Mouse (Mus musculus): ENCODE measurements around the gene Wwc1.

Wwc1 gene

DNA sequence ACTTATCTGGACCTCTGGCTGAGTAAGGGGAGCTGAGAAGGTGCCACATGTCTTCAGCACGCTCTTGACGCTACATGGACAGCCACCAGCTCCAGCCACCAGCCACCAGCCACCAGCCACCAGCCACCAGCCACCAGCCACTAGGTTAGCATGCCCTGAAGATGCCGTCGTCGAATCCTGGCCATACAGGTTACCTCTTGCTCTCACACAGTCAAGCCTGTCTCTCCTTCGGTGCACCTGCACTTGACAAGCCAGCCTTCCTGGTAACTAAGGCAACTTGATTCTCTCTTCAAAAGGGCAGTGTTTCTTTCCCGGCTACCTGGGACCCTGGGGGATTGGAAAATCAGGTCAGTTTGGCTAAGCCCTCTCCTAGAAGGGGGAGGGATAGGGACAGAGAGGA is 7.2 kb downstream of the Wwc1 start:
- DNase-seq (ENCODE audit: low spot score in 2 of 2), result no peak

DNA sequence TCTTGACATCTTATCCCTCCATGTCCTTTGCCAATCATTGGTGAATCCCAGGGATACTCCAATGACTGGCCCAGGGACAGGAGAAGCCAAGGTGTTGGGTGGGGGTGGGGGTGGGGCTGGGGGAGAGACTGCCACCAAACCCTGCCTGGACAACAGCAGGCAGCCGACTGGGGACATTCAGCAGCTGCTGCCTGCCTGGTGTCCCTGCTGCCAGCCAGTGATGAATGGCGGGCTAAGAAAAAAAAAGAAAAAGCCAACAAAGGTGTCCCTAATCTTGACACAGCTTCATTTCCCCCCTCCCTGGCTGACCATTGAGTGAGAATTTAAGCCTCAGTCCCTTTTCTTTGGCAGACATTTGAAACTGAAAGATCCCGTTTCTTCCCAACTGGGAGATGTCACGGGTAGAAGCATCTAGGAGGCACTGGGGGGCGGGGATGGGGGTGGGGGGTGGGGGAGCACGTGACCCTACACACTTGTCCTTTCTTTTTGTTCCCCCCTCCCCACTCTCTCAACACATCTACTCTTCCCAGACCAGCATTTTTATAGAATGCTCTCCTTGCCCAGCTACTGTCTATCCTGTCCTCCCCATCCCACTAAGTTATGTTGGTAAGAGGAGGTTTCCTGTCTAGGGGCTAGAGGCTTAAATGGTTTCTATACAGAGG is 7.9 kb downstream of the Wwc1 start:
- no peak for DNase-seq (ENCODE audit: low spot score in 2 of 2)

DNA sequence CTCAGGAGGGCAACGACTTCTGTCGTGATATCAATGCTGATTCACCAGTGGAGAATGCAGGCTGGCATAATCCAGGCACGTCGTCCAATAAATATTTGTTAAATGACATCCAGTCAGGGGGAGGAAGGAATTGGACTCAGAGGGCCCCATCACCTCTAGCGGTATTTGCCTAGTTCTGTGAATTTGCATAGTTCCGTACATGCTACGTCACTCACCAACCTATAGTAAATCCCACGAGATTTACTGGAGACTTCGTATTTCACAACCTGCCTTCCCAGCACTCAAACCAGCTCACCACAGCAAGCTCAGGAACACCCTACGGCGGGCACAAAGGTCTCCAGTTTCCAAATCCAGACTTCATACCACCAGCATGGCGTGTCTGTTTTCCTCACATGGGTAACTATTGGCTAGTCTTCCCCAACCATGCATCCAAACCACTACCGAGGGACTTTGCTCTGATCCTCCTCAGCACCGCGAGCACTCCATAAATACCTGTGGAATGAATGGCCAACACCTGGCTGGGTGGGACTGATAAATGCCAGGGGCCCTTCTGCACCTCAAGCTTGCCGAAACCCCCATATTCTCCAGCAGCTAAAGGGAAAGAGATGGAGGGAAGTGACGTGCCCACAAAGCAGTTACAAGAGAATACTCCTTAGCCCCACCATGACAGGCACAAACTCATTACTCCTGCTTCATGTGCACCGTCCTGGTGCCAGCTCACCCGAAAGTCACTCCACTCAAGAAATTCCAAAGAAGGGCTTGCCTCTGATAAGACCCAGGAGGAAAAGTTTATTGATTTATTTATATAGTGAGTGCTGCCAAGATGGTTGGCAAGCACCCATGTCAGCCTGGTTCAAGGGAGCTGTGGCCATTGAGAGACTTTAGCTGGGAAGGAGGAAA is 9.3 kb downstream of the Wwc1 start:
- no peak for DNase-seq (ENCODE audit: low spot score in 2 of 2)

DNA sequence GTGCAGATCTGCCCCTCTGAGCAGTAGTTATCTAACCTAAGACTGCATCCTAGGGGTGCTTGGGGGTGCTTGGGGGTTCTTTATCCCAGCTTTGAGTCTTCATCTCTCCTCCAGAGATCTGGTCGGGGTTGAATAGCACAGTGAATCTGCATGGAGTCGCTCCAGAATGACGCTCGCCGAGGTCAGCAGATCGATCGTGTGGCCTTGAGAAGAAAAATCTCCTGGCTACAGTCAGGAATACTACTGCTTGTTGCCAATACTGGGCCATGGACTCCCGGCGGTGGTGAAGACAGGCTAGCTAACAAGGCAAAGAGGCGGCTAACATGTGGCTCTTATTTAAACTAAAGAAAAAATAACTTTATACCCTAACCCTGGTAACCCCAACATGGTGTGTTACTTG is 12.0 kb downstream of the Wwc1 start:
- DNase-seq (ENCODE audit: low spot score in 2 of 2), result no peak

DNA sequence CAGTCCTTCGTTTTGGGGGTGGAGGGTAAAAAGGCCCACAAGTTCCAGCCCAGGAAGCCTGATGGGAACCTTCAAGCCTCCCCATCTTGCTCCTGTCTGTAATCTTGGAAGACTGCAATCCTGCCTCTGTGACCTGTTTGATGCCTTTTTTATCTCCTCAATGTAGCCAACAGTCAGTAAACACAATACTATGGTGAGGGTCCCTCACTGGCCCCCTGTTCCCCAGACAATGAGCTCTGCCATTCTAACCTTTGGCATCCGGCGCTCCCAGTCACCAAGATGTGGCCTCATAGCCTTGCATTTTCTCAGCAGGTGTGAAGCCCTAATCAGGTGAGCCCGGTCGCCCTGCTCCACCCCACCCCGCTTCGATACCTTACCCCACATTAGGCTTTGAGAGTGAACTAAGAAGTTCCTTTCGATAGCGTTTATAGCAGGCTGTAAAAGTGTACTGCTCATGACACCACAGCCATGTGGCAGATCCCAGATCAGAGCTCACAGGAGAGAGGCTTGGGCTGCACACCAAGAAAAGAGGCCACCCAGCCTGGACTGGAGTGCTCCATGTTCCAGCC is 16.3 kb downstream of the Wwc1 start:
- no peak for DNase-seq (ENCODE audit: low spot score in 2 of 2)

DNA sequence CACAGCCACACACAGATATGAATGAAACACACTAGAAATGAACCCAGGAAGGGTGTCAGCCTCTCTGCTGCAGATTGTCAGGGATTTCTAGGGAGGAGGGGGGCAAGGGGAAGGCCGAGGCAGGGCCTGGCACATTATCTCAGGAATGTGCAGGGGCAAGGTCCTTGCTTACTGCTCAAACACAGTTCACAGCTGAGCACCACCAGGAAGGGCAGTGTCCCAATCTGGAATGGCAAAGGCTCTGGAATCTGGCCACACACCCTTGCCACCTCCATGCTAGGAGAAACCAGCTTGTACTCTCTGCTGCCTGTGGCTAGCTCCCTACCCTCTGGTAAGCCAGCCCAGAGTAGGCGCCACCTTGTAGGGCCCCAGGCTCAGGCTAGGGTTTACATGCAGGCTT is 16.8 kb downstream of the Wwc1 start:
- no peak for DNase-seq (ENCODE audit: low spot score in 2 of 2)

GRCm38 (mm10) chr11:35962431-35962830 is 17.9 kb downstream of the Wwc1 start:
- no peak for DNase-seq (ENCODE audit: low spot score in 2 of 2)

DNA sequence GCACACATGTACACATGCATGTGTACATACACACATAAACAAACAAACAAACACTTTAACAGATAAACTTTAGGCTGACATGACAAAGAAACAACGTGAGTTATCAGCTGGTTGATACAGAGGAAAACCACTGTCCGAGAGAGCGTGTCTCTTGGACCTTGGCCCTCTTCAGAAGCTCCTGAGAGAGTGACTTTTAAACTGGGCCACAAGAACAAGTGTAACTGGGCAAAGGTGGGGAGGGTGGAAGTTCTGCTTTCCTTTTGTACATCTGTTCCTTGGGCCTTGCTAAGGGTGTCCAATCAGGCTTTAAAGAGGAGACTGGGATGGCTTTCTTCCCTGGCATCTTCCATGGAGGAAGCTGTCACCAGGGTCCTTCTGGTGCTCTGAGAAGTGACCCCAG is 21.1 kb downstream of the Wwc1 start:
- DNase-seq (ENCODE audit: low spot score in 2 of 2), result no peak

DNA sequence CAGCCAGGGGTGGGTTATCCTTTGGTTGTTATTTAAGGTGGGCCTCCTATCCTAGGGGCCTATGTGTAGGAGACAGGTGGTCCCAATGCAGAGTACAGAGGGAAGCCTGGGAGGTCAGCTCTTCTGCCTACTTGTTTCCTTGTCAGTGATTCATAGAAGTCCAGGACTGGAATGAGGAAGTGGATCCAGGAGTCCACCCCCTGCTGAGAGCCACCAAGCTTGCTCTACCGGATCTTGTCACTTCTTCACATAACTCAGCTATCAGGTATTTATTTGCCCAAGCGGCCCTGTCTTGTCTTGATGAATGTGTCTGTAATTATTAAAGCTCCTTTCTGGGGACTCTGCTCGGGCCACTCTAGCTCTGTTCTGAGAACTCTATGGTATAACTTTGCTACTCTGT is 24.8 kb downstream of the Wwc1 start:
- DNase-seq (ENCODE audit: low spot score in 2 of 2), result no peak

GRCm38 (mm10) chr11:35953179-35953578 is 27.1 kb downstream of the Wwc1 start:
- no peak for DNase-seq (ENCODE audit: low spot score in 2 of 2)

GRCm38 (mm10) chr11:35951727-35952065 is 28.6 kb downstream of the Wwc1 start:
- DNase-seq (ENCODE audit: low spot score in 2 of 2), result no peak

GRCm38 (mm10) chr11:35951058-35951726 is 29.1 kb downstream of the Wwc1 start:
- DNase-seq (ENCODE audit: low spot score in 2 of 2), result no peak

DNA sequence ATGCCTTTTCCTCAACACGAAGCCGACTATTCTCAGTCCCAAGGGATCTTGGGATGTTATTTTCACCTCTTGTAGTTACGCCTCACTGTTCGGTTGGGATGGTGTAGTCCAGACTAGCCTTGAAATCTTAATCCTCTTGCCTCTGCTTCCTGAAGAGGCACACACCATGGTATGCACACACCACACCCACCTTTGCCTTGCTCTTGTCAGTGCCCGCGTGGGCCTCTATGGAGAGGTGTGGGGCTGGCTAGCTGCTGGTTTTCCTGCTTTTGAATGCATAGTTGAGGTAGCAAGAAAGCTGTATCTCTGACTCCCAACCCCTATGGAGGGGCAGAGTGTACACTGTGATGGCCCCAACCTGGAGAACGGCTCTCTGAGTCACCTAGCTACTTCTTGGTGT is 29.9 kb downstream of the Wwc1 start:
- DNase-seq (ENCODE audit: low spot score in 2 of 2), result no peak

DNA sequence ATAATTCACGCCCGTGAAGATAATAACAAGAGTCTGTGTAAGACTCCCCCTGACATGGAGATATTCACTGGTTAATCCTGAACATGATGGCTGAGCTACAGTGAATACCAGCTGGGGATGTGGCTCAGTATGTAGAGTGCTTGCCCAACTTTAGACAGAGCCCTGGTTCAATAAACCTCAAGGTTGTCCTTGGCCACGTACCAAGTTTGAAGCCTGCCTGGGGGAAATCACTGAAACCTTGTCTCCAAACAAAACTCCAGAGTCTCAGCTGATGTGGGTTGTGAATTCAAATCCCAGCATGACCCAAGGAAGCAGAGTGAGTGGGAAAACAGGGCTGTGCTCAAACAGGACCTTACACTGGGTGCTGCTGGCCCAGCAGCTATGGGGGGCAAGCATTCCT is 30.3 kb downstream of the Wwc1 start:
- no peak for DNase-seq (ENCODE audit: low spot score in 2 of 2)

DNA sequence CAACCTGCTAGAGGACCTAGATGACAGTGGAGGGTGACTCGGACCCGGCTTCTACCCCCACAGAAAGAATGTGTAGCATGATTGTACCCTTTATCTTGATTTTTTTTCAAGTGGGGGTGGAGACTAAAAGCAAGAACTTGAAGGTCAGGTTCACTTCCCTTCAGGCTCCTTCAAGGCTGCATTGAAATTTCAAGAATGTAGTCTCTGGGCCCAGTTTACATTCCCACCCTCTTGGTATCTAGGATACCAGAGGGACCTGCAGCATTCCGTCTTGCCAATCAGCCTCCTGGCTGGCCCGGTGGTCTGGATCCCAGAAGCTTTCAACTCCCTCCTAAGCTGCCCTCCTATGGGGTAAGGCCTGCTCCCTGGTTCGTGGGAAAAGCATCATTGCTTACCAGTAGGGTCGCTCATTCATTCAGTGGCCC is 31.9 kb downstream of the Wwc1 start:
- DNase-seq (ENCODE audit: low spot score in 2 of 2), result no peak

GRCm38 (mm10) chr11:35947944-35948343 is 32.4 kb downstream of the Wwc1 start:
- DNase-seq (ENCODE audit: low spot score in 2 of 2), result no peak

DNA sequence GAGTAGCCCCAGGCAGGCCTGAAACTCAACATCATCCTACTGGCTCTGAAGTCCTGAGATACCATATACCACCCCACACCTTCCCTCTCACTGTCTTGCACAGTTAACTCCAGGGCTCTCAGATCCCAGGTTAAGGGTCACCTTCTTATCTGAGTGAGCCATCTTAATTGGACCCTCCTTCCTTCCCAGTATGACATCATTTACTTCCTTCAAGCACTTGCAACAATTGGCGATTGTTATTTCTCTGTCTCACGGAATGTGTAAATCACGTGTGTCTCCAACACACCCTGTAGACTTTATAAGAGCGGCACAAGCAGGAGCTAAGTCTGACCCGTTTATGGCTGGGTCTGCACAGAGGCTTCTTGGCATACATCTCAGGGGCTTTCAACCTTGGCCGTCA is 35.1 kb downstream of the Wwc1 start:
- DNase-seq (ENCODE audit: low spot score in 2 of 2), result no peak

DNA sequence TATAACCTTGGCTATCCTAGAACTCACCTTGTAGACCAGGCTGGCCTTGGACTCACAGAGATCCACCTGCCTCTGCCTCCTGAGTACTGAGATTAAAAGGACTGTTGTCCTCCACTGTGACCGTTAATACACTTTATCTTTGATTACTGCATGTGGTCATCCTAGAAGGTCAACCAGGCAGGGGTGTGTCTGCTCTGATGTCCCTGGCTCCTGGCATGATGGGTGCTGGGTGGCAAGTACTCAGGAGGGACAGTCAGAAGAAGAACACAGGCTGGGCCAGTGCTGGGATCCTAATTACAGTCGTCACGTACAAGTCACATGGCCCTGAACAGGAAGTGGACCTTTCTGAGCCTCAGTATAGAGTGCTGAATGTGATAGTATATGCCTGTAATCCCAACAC is 38.7 kb downstream of the Wwc1 start:
- no peak for DNase-seq (ENCODE audit: low spot score in 2 of 2)

GRCm38 (mm10) chr11:35941064-35941463 is 39.3 kb downstream of the Wwc1 start:
- no peak for DNase-seq (ENCODE audit: low spot score in 2 of 2)

DNA sequence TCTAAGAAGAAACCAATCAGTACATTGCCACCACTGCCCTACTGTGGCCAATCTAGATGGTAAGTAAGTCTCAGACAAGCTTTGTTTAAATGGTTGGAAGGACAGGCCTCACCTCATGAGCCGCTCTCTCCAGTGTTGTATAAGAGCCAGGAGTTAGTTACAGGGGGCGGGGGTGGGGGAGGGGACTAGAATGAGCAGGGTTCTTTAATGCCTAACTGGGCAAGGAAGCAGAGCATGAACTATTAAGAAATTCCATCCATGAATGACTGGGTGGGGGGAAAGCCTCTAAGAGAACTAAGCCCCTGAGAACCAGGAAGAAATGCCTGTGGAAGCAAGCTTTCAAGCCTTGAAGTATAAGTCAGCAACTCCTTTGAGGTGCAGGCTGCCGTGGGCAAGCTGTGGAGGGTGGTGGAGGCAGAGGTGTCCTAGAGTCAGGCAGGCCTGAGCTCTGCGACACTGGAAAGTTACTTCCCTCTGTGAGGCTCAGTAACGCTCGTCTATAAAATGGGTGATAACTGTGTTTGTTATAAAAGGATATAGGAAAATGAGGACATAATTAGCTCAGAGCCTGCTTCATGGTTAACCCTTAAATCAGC is 41.4 kb downstream of the Wwc1 start:
- no peak for DNase-seq (ENCODE audit: low spot score in 2 of 2)

- no peak for DNase-seq (ENCODE audit: low spot score in 2 of 2)
These were observed 44.7 kb downstream of the Wwc1 start for GRCm38 (mm10) chr11:35935645-35936044.

DNA sequence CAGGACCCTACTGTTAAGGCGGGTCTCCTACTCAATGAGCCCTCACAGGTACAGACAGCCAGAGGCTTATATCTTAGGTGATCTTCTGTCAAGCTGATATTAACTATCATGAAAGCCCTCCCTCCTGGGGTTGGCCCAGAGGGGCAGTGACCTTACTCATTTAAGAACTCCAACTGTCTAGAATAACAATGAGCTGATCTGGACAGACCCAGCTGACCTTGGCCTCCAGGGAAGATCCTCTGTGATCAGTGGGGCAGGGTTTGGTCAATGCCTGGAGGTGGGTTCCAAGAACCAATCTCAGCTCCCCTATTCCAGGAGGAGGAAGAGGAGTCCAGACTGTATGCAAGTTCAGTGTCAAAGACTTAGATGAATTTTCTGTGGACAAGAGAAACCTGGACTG is 45.2 kb downstream of the Wwc1 start:
- no peak for DNase-seq (ENCODE audit: low spot score in 2 of 2)

Measured in right cerebral cortex, adult 2 months (tissue).